Mouse (Mus musculus) liver, embryonic 14.5 days (tissue): ENCODE results near the gene Ccdc137.

Experiments used
- CTCF ChIP-seq: IDR thresholded peaks from 2 replicates; pipeline ENCODE4 v1.5.1; 2016; ENCODE audit warnings: antibody characterized with exemption, low read depth, control low read depth
- EP300 ChIP-seq: IDR thresholded peaks from 2 replicates; pipeline ENCODE4 v1.6.1; 2016; ENCODE audit warnings: antibody characterized with exemption, low read depth

DNA sequence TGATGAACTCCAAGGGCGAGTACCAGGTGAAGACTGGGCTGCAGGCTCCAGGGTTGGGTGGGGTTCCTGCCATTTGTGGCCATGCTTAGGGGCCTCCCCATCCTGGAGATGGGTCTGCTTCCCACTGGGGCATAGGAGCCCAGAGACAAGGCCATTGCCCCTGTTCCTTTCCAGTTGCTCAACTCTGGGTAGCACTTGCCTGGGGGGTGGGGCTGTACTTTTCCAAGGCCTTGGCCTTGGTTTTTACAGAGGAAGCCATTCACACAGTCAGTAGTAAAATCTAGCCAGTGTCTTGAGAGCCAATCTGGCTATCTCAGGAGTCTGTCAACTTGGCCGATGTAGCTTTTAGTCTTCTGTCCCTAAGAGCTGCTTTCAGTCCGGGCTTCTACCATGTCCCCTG lies 39.5 kb downstream of the Ccdc137 start:
- TF ChIP-seq CTCF (no peak), EP300 (no peak)
